Mouse (Mus musculus) liver, postnatal 0 days (tissue): ENCODE measurements around the gene Atp6v0e.

Experiments
- CTCF ChIP-seq: sonication (generic); IDR thresholded peaks from 2 replicates; pipeline ENCODE4 v1.5.1; 2016; ENCODE audit warnings: antibody characterized with exemption, low read depth
- EP300 ChIP-seq: IDR thresholded peaks from 2 replicates; pipeline ENCODE4 v1.6.1; 2016; ENCODE audit warnings: antibody characterized with exemption, low read depth, mild to moderate bottlenecking

- TF ChIP-seq CTCF (no peak), EP300 (no peak)
Observed at GRCm38 (mm10) chr17:26620786-26621766, 42.0 kb upstream of the Atp6v0e start.
